Mouse (Mus musculus) subcutaneous adipose tissue, adult 2 months (tissue): ENCODE measurements around the gene Rdh9. TPM values are rescaled to one million over a fixed set of nuclear protein-coding genes. Genes with fewer than 3 reads are reported as not detected.

Experiments used
- polyA plus RNA-seq: library from polyadenylated mRNA; depleted of rRNA; stranded (reverse); fragments of >200 nt; gene quantifications from 2 replicates; pipeline ENCODE4 v1.2.3, GENCODE M21; 2012; ENCODE audit warnings: low replicate concordance; rRNA removed

Rdh9 gene
- polyA plus RNA-seq: 0.11 TPM in 1 of 2 replicates, not detected in the other

DNA sequence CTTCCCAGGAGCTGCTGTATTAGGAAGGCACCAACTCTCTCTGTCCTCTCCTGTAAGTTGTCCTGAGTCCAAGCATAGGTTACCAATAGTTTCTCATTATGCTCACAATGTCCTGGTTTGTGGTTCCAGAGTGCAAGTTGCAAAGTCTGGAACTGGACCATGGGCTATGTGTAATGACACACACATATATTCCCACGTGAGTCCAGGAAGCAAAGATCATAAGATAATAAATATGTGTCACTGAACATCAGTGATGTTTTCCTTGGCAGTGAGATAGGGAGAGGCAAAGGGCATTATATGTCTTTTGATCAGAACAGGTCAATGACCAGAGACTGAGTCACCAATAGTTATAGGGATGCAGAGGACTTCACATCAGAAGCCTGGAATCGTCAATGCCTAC lies at the start of gene Rdh9:
Rdh9 (plus strand) TSS at position 376 of the 400 bp plus-strand sequence.

DNA sequence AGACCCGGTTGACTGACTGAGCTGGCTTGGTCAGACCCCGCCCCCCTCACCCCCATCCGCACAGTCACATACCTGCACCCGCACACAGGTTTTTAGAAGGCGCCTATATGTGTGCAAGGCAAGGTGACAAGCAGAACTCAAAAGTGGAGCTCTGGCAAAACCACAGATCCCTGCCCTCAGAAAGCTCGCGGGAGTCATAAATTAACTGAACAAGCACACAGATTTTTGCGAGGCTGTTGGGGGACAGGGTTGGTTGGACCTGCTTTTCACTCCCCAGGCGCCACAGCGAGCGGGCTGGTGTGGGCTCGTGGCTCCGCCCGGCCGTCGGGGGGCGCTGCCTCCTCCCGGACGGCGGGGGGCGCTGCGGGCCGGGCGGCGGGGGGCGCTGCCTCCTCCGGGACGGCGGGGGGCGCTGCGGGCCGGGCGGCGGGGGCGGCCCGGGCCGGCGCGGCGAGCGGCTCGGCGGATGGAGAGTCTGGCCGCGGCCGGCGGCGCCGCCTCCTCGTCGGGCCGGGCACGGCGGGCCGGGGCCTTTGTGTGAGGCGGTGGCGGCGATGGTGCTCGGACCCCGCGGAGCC lies 37.0 kb upstream of the Rdh9 start, which contains the start of gene Zbtb39:
Zbtb39 (plus strand) TSS at position 456 of the 578 bp plus-strand sequence.

GRCm38 (mm10) chr10:127751548-127751947 lies 24.6 kb upstream of the Rdh9 start, which contains the start of gene Gpr182:
Gene Gpr182, minus strand, starts transcription at chr10:127751732.

GRCm38 (mm10) chr10:127759181-127760110 lies 16.7 kb upstream of the Rdh9 start, which contains the start of the genes Rdh1 and Rdh16f1:
Gene Rdh1, plus strand, starts transcription at chr10:127759721.
Gene Rdh16f1, plus strand, starts transcription at chr10:127759787.

DNA sequence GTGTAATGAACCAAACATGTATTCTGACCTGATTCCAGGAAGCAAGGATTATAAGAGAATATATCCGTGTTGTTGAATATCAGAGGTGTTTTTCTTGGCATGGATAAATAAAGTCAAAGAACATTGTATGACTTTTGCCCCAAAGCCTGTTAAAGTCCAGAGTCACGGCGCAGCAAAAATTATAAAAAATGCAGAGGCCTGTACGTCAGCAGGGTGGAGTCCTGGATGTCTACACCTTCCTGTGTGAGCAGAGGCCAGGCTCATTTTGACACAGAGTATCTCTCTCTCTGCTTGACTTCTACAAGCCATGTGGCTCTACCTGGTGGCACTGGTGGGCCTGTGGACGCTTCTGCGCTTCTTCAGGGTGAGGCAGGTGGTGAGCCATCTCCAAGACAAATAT lies 24.7 kb downstream of the Rdh9 start, which contains the start of gene Rdh16:
Rdh16 (plus strand) TSS at position 262 of the 400 bp plus-strand sequence.

Other genes starting within 250 kb of the Rdh9 start
- gene Nxph4, start 241.8 kb upstream of the Rdh9 start, polyA plus RNA-seq: 0.09 and 0.36 TPM in 2 replicates
- 237 and 318 TPM in 2 replicates for gene Lrp1, start 155.2 kb upstream of the Rdh9 start, polyA plus RNA-seq
- gene Stat6, start 133.4 kb upstream of the Rdh9 start, polyA plus RNA-seq: 111 and 133 TPM in 2 replicates
- gene Nemp1, start 109.5 kb upstream of the Rdh9 start, polyA plus RNA-seq: 2.8 and 5.3 TPM in 2 replicates
- 15.5 and 48.9 TPM in 2 replicates for gene Nab2, start 107.8 kb upstream of the Rdh9 start, polyA plus RNA-seq
- gene Myo1a, start 71.2 kb upstream of the Rdh9 start, polyA plus RNA-seq: 0.10 and 0.33 TPM in 2 replicates
- gene Tac2, start 51.9 kb upstream of the Rdh9 start, polyA plus RNA-seq: 0.35 TPM in 1 of 2 replicates, not detected in the other
- 5.9 and 12.6 TPM in 2 replicates for gene Zbtb39, start 36.8 kb upstream of the Rdh9 start, polyA plus RNA-seq
- gene Gpr182, start 24.7 kb upstream of the Rdh9 start, polyA plus RNA-seq: 2.8 and 13.7 TPM in 2 replicates
- 0.03 and 3.0 TPM in 2 replicates for gene Rdh1, start 16.7 kb upstream of the Rdh9 start, polyA plus RNA-seq
- 4.2 TPM in 1 of 2 replicates, not detected in the other for gene Rdh16f1, start 16.6 kb upstream of the Rdh9 start, polyA plus RNA-seq
- gene Rdh16, start 24.8 kb downstream of the Rdh9 start, polyA plus RNA-seq: 0.12 TPM in 1 of 2 replicates, not detected in the other
- not detected in 2 replicates for gene Rdh19, start 73.5 kb downstream of the Rdh9 start, polyA plus RNA-seq
- 0.13 TPM in 1 of 2 replicates, not detected in the other for gene Rdh16f2, start 90.1 kb downstream of the Rdh9 start, polyA plus RNA-seq
- 0.58 TPM in 1 of 2 replicates, not detected in the other for gene Rdh7, start 112.4 kb downstream of the Rdh9 start, polyA plus RNA-seq
- gene Sdr9c7, start 122.1 kb downstream of the Rdh9 start, polyA plus RNA-seq: not detected in 2 replicates
- gene Hsd17b6, start 231.2 kb downstream of the Rdh9 start, polyA plus RNA-seq: not detected in 2 replicates
- 1.9 and 7.3 TPM in 2 replicates for gene Prim1, start 238.8 kb downstream of the Rdh9 start, polyA plus RNA-seq